Mouse (Mus musculus) limb, embryonic 14.5 days (tissue): Measurements from ENCODE around the gene Usp29. TPM values are rescaled to one million over a fixed set of nuclear protein-coding genes. Genes with fewer than 3 reads are reported as not detected.

Experiments used
- ATAC-seq: fragments of 200-750 bp; cut with Nextera tagmentation; 2 replicates; pipeline ENCODE4 v1.8.0; 2017; ENCODE audit warnings: low read depth, moderate number of reproducible peaks, moderate TSS enrichment; ENCODE audit not compliant: low FRiP score
- DNase-seq: peaks from one replicate; pipeline ENCODE4 v3.0.0-alpha.2; 2015; ENCODE audit warnings: low spot score
- H3K27ac ChIP-seq: fragments of 300-500 bp; sonication (generic); replicated peaks from 2 replicates; pipeline ENCODE4 v1.5.1; 2014; ENCODE audit warnings: low read depth, mild to moderate bottlenecking, low read length, moderate library complexity, mixed read lengths
- H3K27me3 ChIP-seq: fragments of 300-500 bp; sonication (generic); 2 replicates; pipeline ENCODE4 v1.6.1; 2014; ENCODE audit warnings: low read length, mixed read lengths; ENCODE audit not compliant: control insufficient read depth, insufficient read depth
- H3K36me3 ChIP-seq: fragments of 300-500 bp; sonication (generic); 2 replicates; pipeline ENCODE4 v1.6.1; 2014; ENCODE audit warnings: mild to moderate bottlenecking, low read length, moderate library complexity, mixed read lengths; ENCODE audit not compliant: control insufficient read depth, insufficient read depth
- H3K4me1 ChIP-seq: fragments of 300-500 bp; sonication (generic); 2 replicates; pipeline ENCODE4 v1.6.1; 2014; ENCODE audit warnings: antibody characterized with exemption, low read length, mixed read lengths; ENCODE audit not compliant: control insufficient read depth, insufficient read depth
- H3K4me2 ChIP-seq: fragments of 300-500 bp; sonication (generic); replicated peaks from 2 replicates; pipeline ENCODE4 v1.6.1; 2014; ENCODE audit warnings: low read depth, mild to moderate bottlenecking, low read length, moderate library complexity; ENCODE audit not compliant: severe bottlenecking
- H3K4me3 ChIP-seq: fragments of 300-500 bp; sonication (generic); replicated peaks from 2 replicates; pipeline ENCODE4 v1.5.1; 2014; ENCODE audit warnings: low read length
- H3K9ac ChIP-seq: fragments of 300-500 bp; sonication (generic); 2 replicates; pipeline ENCODE4 v1.6.1; 2014; ENCODE audit warnings: mild to moderate bottlenecking, low read depth, low read length, moderate library complexity; ENCODE audit not compliant: severe bottlenecking
- H3K9me3 ChIP-seq: fragments of 300-500 bp; sonication (generic); 2 replicates; pipeline ENCODE4 v1.6.1; 2016; ENCODE audit warnings: low read length; ENCODE audit not compliant: control insufficient read depth
- POLR2A ChIP-seq: fragments of 200-500 bp; IDR thresholded peaks from 2 replicates; pipeline ENCODE4 v1.8.0; 2012; ENCODE audit warnings: inconsistent platforms, mild to moderate bottlenecking, moderate library complexity, borderline replicate concordance; ENCODE audit not compliant: insufficient read depth, insufficient read length; ENCODE audit errors: extremely low read depth
- WGBS: fragments of 180-500 bp; shearing (Covaris S2); extraction: QIAGEN DNeasy Blood & Tissue Kit; methylation state at CpG from one replicate; pipeline ENCODE4 v1.1.7; 2014; 5-methylcytosine and 5-hydroxymethylcytosine counted together
- polyA plus RNA-seq, 2 experiments: library from polyadenylated mRNA; depleted of rRNA in 1 of 2; stranded (reverse) in 1 of 2; unstranded in 1 of 2; fragments of >200 nt; fragmentation: Nextera tagmentation in 1 of 2; extraction: Ambion mirVana in 1 of 2; gene quantifications; 2 replicates each; pipeline versions ENCODE4 v1.2.1 to v1.2.3; 2012 to 2014

The Usp29 gene
- polyA plus RNA-seq (2012; rRNA removed): 20.7 and 27.2 TPM in 2 replicates
- polyA plus RNA-seq (2014; fragmentation: Nextera tagmentation; extraction: Ambion mirVana): 10.7 and 11.9 TPM in 2 replicates

GRCm38 (mm10) chr7:6730241-6730640 lies at the start of gene Usp29, which contains the start of gene Peg3:
TSS of gene Usp29 (plus strand) at chr7:6730578.
TSS of gene Peg3 (minus strand) at chr7:6730431.
- peak; percentile 91; the same call in 1 of the 2 replicates for TF ChIP-seq POLR2A
- Histone ChIP-seq H3K9me3 (peaks cover 38% of the 10 kb centered on the region), H3K27ac (peak within 1 kb of the TSS; percentile 89), H3K4me1 (no peaks in the 10 kb centered on the region), H3K27me3 (no peaks in the 10 kb centered on the region), H3K9ac (peak within 1 kb of the TSS; percentile 66), H3K4me2 (peak within 1 kb of the TSS; percentile 38), H3K4me3 (peak within 1 kb of the TSS; percentile 57), H3K36me3 (peaks cover 11% of the 10 kb centered on the region)
- peak; percentile 94 for DNase-seq
- 50% methylated on average over 24 of the region's 24 CpGs for WGBS
- peak; percentile 65 for ATAC-seq

- TF ChIP-seq POLR2A: no peak
- DNase-seq: no peak
- Histone ChIP-seq H3K4me2 (no peak overlapping the region), H3K9me3 (no peaks in the 10 kb centered on the region), H3K4me3 (no peak overlapping the region), H3K4me1 (no peaks in the 10 kb centered on the region), H3K27me3 (no peaks in the 10 kb centered on the region), H3K27ac (no peak overlapping the region), H3K9ac (no peak overlapping the region), H3K36me3 (peaks cover 22% of the 10 kb centered on the region)
- ATAC-seq: no peak
- 93% methylated on average over 6 of the region's 6 CpGs for WGBS
These were observed 44.9 kb upstream of the Usp29 start for GRCm38 (mm10) chr7:6685511-6685910.

GRCm38 (mm10) chr7:6696241-6697045 lies 33.9 kb upstream of the Usp29 start, which contains the start of gene Zim1:
TSS of gene Zim1 (minus strand) at chr7:6696450.
- WGBS: 10% methylated on average over 32 of the region's 32 CpGs
- ATAC-seq: peak; percentile 98
- no peaks in the 10 kb centered on the region for H3K9me3 ChIP-seq
- peak within 1 kb of the TSS; percentile 69 for H3K4me2 ChIP-seq
- no peaks in the 10 kb centered on the region for H3K27me3 ChIP-seq
- peak within 1 kb of the TSS; percentile 56 for H3K9ac ChIP-seq
- H3K36me3 ChIP-seq: no peaks in the 10 kb centered on the region
- peak within 1 kb of the TSS; percentile 55 for H3K4me3 ChIP-seq
- peak; percentile 97 for DNase-seq
- no peaks in the 10 kb centered on the region for H3K4me1 ChIP-seq
- H3K27ac ChIP-seq: no peak within 1 kb of the TSS
- no peak for TF ChIP-seq POLR2A

- Histone ChIP-seq H3K9ac (no peak overlapping the region), H3K4me3 (no peak overlapping the region), H3K27me3 (no peaks in the 10 kb centered on the region), H3K4me1 (no peaks in the 10 kb centered on the region), H3K4me2 (no peak overlapping the region), H3K36me3 (peaks cover 4% of the 10 kb centered on the region; the same call in 1 of the 2 replicates), H3K27ac (no peak overlapping the region), H3K9me3 (no peaks in the 10 kb centered on the region)
- DNase-seq: no peak
- no peak for TF ChIP-seq POLR2A
- ATAC-seq: no peak
- 80% methylated on average over 3 of the region's 3 CpGs for WGBS
These were observed 31.1 kb upstream of the Usp29 start for GRCm38 (mm10) chr7:6699230-6699629.

- no peaks in the 10 kb centered on the region for H3K4me1 ChIP-seq
- H3K9me3 ChIP-seq: 0 out of 2 replicates have a peak, but pooled peaks cover 4% of the 10 kb centered on the region
- no peaks in the 10 kb centered on the region for H3K27me3 ChIP-seq
- H3K36me3 ChIP-seq: peaks cover 62% of the 10 kb centered on the region
- H3K27ac ChIP-seq: no peak overlapping the region
- H3K9ac ChIP-seq: no peak overlapping the region
- no peak overlapping the region for H3K4me3 ChIP-seq
- no peak overlapping the region for H3K4me2 ChIP-seq
- no peak for TF ChIP-seq POLR2A
- 91% methylated on average over 23 of the region's 23 CpGs for WGBS
- no peak for DNase-seq
- ATAC-seq: no peak
These were observed 22.9 kb upstream of the Usp29 start for GRCm38 (mm10) chr7:6707416-6708015.
